Mouse (Mus musculus): Measurements from ENCODE around the gene Zfp62.

DNA sequence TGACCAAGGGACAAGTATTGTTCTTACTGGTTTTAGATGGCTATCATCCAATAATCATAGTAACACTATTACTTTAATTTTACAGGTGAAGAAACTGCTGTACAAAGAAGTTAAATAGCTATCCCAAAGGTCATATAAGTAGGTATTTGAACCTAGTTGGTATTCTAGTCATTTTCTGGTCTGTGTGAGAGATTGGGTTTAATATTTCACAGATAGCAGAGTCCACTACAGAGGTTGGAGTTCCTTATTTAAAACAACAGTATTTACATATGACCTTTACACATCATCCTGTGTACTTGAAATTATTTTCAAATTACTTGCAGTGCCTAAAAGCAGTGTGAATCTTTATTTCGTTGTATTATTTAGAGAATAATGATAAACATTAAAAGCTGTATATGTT, 10.4 kb downstream of the Zfp62 start:
- no peak for TF ChIP-seq CTCF (IDR thresholded peaks at IDR 0.05; ENCODE audit: low read depth)
- TF ChIP-seq EP300 (IDR thresholded peaks at IDR 0.05; ENCODE audit: low read depth) = no peak
